Mouse (Mus musculus) frontal cortex, adult 2 months (tissue): Measurements from ENCODE around the gene Vmn2r9. TPM values are rescaled to one million over a fixed set of nuclear protein-coding genes. Genes with fewer than 3 reads are reported as not detected.
A peak's percentile ranks its signal among the peaks of the same experiment; 100 is the strongest.
"Not testable (repeated sequence)": the region's sequence is repeated elsewhere in the genome, so short reads cannot be mapped to it uniquely, and the experiment has no call there.

Source experiments
- DNase-seq, 2 experiments: peaks; one replicate each; pipeline ENCODE4 v3.0.0; 2022; ENCODE audit warnings: low spot score in 1 of 2; ENCODE audit errors: extremely low spot score in 1 of 2
- polyA plus RNA-seq: library from polyadenylated mRNA; depleted of rRNA; stranded (reverse); fragments of >200 nt; gene quantifications from 2 replicates; pipeline ENCODE4 v1.2.3, GENCODE M21; 2012; rRNA removed

Gene Vmn2r9
- not detected in 2 replicates for polyA plus RNA-seq

DNA sequence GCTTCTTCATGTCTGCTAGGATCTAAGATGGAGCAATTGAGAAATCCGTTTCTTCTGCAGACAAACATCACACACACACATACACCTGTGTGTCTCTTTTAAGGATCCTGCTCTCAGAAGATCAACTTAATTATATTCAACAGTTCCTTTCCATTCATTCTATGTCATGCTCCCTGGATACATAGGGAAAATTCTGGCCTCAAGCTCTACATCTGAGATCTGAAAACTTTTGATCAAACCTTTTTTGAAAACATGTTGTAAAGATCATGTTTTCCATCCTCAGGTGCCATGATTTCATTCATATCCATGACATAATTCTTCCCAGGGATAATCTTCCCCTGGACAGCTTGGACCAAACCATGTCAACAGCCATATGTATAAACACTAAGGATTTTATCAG is at the start of gene Vmn2r9:
TSS of gene Vmn2r9 (minus strand) at position 101 of the 400 bp plus-strand sequence.
- not testable (repeated sequence) for DNase-seq

DNA sequence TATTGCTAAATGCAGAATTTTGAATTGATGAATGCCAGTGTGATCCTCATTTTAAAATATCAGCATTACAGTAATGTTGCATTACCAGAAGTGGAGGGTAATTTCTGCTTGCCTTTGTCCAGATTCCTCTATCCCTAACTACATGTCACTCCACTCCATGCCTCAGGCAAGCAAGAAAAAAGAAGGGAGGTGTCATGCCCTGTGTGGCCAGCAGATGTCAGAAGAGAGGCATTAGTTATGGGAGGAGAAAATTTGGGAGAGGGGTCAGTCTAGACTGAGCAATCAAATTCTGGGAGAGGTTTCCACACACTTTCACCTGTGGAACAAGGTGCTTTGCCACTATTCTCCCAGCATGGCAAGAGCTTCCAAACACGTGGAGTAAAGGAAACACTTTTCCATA is 14.3 kb upstream of the Vmn2r9 start:
- not testable (repeated sequence) for DNase-seq

DNA sequence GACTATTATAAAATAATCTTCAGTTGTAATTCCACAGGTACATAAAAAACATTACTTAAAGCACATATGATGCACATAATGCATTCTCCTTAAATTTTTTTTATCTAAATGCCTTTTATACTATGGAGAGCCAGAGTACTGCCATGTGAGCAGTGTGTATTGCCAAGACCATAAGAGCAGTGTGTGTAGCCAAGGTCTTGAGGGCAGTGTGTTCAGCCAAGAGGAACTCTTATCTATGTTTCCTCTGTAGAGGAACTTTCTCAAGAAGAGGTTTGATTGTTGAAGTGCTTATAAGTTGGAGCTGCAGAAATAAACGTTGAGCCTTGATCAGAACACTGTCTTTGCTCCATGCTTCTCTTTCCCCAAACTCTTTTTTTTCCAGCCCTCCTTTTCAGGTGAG is 2.9 kb downstream of the Vmn2r9 start:
- DNase-seq = no peak

GRCm38 (mm10) chr5:108836156-108836555 is 16.2 kb downstream of the Vmn2r9 start:
- no peak for DNase-seq

DNA sequence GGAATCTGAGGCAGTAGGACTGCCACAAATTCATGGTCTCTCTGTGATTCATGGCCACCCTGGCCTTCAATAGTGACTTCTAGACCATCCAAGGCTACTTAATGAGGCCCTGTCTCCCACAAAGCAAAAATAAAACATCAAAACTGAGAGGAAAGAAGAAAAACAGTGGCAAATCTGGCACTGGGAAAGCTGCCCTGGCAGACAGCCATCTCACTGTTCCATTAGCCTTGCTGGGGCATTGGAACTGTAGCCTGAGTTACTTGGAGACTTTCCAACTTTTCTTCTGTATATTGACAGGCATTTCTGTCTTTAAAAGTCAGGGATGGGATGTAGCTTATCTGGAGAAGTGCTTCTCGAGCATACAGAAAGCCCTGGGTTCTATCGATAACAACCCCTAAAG is 29.1 kb downstream of the Vmn2r9 start:
- no peak for DNase-seq

GRCm38 (mm10) chr5:108808750-108809149 is 43.7 kb downstream of the Vmn2r9 start, which contains the start of gene Vmn2r8:
Gene Vmn2r8 (minus strand): TSS chr5:108808850.
- not testable (repeated sequence) for DNase-seq

GRCm38 (mm10) chr5:108803646-108804045 is 48.8 kb downstream of the Vmn2r9 start:
- no peak for DNase-seq

DNA sequence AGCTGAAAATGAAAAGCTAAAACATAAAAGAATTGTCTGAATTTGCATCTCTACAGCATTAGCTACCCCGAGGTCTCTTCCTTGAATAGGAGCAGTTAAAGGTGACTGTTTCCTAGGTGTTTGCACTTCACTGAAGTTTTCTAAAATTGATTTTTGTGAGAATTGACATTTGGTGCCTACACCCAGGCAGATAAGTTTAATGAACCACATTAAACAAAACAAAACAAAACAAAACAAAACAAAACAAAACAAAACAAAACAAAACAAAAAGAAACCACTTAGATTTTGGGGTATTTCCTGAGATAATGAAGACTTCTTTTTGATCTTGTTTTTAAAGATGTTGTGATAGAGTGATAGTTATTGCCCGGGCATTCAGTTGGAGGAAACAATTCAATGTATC is 57.1 kb downstream of the Vmn2r9 start, which contains the start of gene Tmed11:
TSS of gene Tmed11 (minus strand) at position 101 of the 400 bp plus-strand sequence.
- not testable (repeated sequence) for DNase-seq

GRCm38 (mm10) chr5:108790385-108790784 is 62.0 kb downstream of the Vmn2r9 start:
- DNase-seq = peak in 1 of 2 experiments; percentile 2

Other genes starting within 250 kb of the Vmn2r9 start
- 74.1 and 78.1 TPM in 2 replicates for gene Gak, start 222.8 kb downstream of the Vmn2r9 start, polyA plus RNA-seq
- gene Tmem175, start 222.8 kb downstream of the Vmn2r9 start, polyA plus RNA-seq = 63.1 and 66.6 TPM in 2 replicates
- gene Idua, start 192.3 kb downstream of the Vmn2r9 start, polyA plus RNA-seq = 29.2 and 29.7 TPM in 2 replicates
- 52.4 and 59.1 TPM in 2 replicates for gene Dgkq, start 182.9 kb downstream of the Vmn2r9 start, polyA plus RNA-seq
- 1.4 and 1.7 TPM in 2 replicates for gene Slc26a1, start 177.0 kb downstream of the Vmn2r9 start, polyA plus RNA-seq
- gene Fgfrl1, start 160.2 kb downstream of the Vmn2r9 start, polyA plus RNA-seq = 38.9 and 42.3 TPM in 2 replicates
- not detected in 2 replicates for gene Rnf212, start 77.6 kb downstream of the Vmn2r9 start, polyA plus RNA-seq
- gene Tmed11, start 57.2 kb downstream of the Vmn2r9 start, polyA plus RNA-seq = not detected in 2 replicates
- gene Vmn2r8, start 43.8 kb downstream of the Vmn2r9 start, polyA plus RNA-seq = not detected in 2 replicates
- not detected in 2 replicates for gene Vmn2r10, start 153.9 kb upstream of the Vmn2r9 start, polyA plus RNA-seq
- gene Vmn2r11, start 207.0 kb upstream of the Vmn2r9 start, polyA plus RNA-seq = not detected in 2 replicates
- not detected in 2 replicates for gene Vmn2r12, start 245.3 kb upstream of the Vmn2r9 start, polyA plus RNA-seq